Mouse (Mus musculus) liver, embryonic 13.5 days (tissue): ENCODE data around the gene Cachd1. TPM values are rescaled to one million over a fixed set of nuclear protein-coding genes. Genes with fewer than 3 reads are reported as not detected.

Source experiments
- ATAC-seq: fragments of 200-750 bp; cut with Nextera tagmentation; 2 replicates; pipeline ENCODE4 v1.8.0; 2017; ENCODE audit warnings: low read depth, mild to moderate bottlenecking, moderate number of reproducible peaks, moderate library complexity
- DNase-seq: peaks from one replicate; pipeline ENCODE4 v3.0.0; 2022
- H3K27ac ChIP-seq: fragments of 300-500 bp; sonication (generic); 2 replicates; pipeline ENCODE4 v1.5.1; 2015; ENCODE audit warnings: moderate library complexity, mild to moderate bottlenecking, inconsistent platforms
- H3K27me3 ChIP-seq: fragments of 300-500 bp; sonication (generic); 2 replicates; pipeline ENCODE4 v1.6.1; 2015; ENCODE audit warnings: mild to moderate bottlenecking, inconsistent platforms
- H3K36me3 ChIP-seq: fragments of 300-500 bp; sonication (generic); 2 replicates; pipeline ENCODE4 v1.6.1; 2015; ENCODE audit warnings: mild to moderate bottlenecking, inconsistent platforms
- H3K4me1 ChIP-seq: fragments of 300-500 bp; sonication (generic); replicated peaks from 2 replicates; pipeline ENCODE4 v1.6.1; 2015; ENCODE audit warnings: inconsistent platforms
- H3K4me2 ChIP-seq: fragments of 300-500 bp; sonication (generic); 2 replicates; pipeline ENCODE4 v1.6.1; 2015; ENCODE audit warnings: inconsistent platforms, mild to moderate bottlenecking, moderate library complexity
- H3K4me3 ChIP-seq: fragments of 300-500 bp; sonication (generic); replicated peaks from 2 replicates; pipeline ENCODE4 v1.5.1; 2015; ENCODE audit warnings: mild to moderate bottlenecking, inconsistent platforms
- H3K9ac ChIP-seq: fragments of 300-500 bp; sonication (generic); 2 replicates; pipeline ENCODE4 v1.6.1; 2015; ENCODE audit warnings: mild to moderate bottlenecking, inconsistent platforms
- H3K9me3 ChIP-seq: fragments of 300-500 bp; sonication (generic); replicated peaks from 2 replicates; pipeline ENCODE4 v1.6.1; 2016; ENCODE audit warnings: inconsistent platforms
- WGBS: fragments of 180-500 bp; shearing (Covaris S2); methylation state at CpG from one replicate; pipeline ENCODE4 v1.1.7; 2015; ENCODE audit not compliant: insufficient replicate concordance; 5-methylcytosine and 5-hydroxymethylcytosine counted together
- polyA plus RNA-seq: library from polyadenylated mRNA; unstranded; fragments of >200 nt; fragmentation: Nextera tagmentation; extraction: Ambion mirVana; gene quantifications from 2 replicates; pipeline ENCODE4 v1.2.1, GENCODE M21; 2015

Gene Cachd1
- polyA plus RNA-seq, 1 experiment from 2014 or later, result 6.5 TPM

DNA sequence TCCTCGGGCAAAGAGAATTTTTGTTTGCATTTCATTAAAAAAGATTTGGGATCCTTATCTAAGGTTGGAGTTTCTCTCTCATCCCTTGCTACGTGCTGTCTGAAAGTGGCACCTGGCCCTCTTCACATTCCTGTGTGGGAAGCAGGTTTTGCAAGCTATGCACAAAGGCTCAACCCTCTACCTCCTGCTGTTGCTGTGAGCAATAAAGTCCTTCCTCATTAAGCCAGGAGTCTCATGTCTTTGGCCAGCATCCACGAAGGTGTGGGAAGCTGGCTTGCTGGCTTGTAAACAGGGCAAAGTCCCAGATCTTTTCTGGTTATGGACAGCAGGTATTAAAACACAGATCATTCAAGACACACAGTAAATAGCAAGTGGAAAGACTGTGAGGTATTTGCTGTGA lies 7.9 kb upstream of the Cachd1 start:
- Histone ChIP-seq H3K4me3 (no peak overlapping the region), H3K9me3 (no peaks in the 10 kb centered on the region), H3K9ac (no peak overlapping the region), H3K4me1 (no peaks in the 10 kb centered on the region), H3K4me2 (no peak overlapping the region), H3K36me3 (no peaks in the 10 kb centered on the region), H3K27ac (no peak overlapping the region), H3K27me3 (no peaks in the 10 kb centered on the region)
- DNase-seq (no peak), ATAC-seq (no peak)
- 28% methylated on average over 3 of the region's 3 CpGs for WGBS

DNA sequence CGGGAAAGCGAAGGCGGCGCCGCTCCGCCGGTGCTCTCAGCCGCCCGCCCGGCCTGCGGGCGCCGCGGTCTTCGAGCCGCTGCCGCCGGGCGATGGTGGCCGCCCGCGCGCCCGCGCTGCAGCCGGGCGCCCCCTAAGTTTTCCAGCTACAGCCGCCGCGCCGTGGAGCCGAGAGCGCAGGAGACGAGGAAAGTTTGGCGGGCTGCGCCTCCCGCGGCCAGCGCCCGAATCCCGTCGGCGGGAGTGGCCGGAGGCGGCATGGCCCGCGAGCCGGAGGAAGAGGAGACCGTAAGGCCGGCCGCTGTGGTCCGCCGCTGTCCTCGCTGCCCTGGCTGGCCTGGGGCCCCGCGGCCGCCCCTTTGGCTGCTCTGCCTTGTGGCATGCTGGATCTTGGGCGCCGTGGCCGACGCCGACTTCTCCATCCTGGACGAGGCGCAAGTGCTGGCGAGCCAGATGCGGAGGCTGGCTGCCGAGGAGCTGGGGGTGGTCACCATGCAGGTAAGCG lies 448 bp downstream of the Cachd1 start:
- under 1% methylated on average over 61 of the region's 68 CpGs for WGBS
- no peaks in the 10 kb centered on the region for H3K9me3 ChIP-seq
- DNase-seq (no peak), ATAC-seq (no peak)
- H3K27ac ChIP-seq, result no peak overlapping the region; the same call in 1 of the 2 replicates
- peak overlapping the region; percentile 64 for H3K4me2 ChIP-seq
- peaks cover 4% of the 10 kb centered on the region; the same call in 1 of the 2 replicates for H3K4me1 ChIP-seq
- peak overlapping the region; percentile 57 for H3K4me3 ChIP-seq
- peaks cover 64% of the 10 kb centered on the region for H3K27me3 ChIP-seq
- H3K36me3 ChIP-seq, result no peaks in the 10 kb centered on the region
- peak overlapping the region; percentile 52 for H3K9ac ChIP-seq

DNA sequence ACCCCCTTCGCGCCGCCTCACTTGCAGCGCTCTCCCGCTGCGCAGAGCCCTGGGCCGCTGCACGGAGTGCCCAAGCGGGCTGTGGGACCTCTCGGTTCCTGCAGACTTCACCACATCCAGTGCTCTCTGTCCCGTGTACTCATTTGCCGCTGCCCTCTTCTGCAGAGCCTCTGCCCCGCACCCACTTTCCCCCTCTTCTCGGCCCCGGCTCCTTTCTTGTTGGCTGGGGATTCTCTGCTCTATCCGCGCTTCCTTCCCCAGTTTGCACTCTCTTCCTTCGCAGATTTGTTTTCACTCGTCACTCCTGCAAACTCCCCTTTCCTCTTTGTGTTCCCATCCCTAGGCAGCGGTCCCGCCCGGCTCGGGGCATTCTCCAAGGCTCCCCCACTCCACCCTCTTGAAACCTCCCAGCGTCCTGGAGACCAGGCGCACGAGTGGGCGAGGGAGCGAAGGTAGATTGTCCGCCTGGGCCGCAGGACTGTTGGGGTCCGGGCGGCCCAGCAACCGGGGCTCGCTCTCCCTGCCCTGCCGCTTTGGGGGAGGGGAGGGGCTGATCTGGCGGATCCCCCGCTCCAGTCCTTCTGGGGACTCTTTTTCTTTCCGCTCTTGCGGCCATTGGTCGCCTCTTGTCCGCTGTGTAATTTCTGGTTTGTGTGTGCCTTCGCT lies 1.0 kb downstream of the Cachd1 start:
- 1% methylated on average over 42 of the region's 42 CpGs for WGBS
- Histone ChIP-seq H3K4me3 (peak overlapping the region; percentile 57), H3K4me1 (peaks cover 4% of the 10 kb centered on the region; the same call in 1 of the 2 replicates), H3K27me3 (peaks cover 64% of the 10 kb centered on the region), H3K4me2 (peak overlapping the region; percentile 64), H3K36me3 (no peaks in the 10 kb centered on the region), H3K9me3 (no peaks in the 10 kb centered on the region), H3K27ac (no peak overlapping the region), H3K9ac (peak overlapping the region; percentile 52; the same call in 1 of the 2 replicates)
- DNase-seq (no peak), ATAC-seq (no peak)

DNA sequence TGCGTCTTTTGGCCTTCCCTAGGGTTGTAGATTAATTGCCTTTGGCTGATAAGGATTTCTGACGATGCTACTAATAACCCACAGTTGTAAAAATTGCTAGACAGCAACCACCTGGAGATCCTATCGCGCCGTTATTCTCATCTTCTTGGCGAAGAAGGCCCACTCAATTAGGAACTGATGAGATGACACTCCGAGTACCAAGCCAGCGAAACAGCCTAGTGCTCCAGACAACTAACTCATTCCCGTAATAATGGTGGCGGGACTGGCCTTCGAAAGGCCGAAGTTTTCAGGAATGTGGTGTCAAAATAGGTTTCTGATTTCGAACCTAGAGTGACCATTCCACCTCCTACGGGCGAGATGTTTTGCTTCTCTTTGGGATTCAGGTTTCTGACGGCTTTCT lies 1.6 kb downstream of the Cachd1 start:
- no peaks in the 10 kb centered on the region for H3K9me3 ChIP-seq
- peak overlapping the region; percentile 64 for H3K4me2 ChIP-seq
- peak overlapping the region; percentile 57 for H3K4me3 ChIP-seq
- H3K9ac ChIP-seq, result 0 out of 2 replicates have a peak overlapping the region, but pooled peaks have one; percentile 52
- H3K36me3 ChIP-seq, result no peaks in the 10 kb centered on the region
- peaks cover 64% of the 10 kb centered on the region for H3K27me3 ChIP-seq
- ATAC-seq (no peak), DNase-seq (no peak)
- H3K27ac ChIP-seq, result no peak overlapping the region
- WGBS, result 5% methylated on average over 16 of the region's 16 CpGs
- peaks cover 4% of the 10 kb centered on the region; the same call in 1 of the 2 replicates for H3K4me1 ChIP-seq

DNA sequence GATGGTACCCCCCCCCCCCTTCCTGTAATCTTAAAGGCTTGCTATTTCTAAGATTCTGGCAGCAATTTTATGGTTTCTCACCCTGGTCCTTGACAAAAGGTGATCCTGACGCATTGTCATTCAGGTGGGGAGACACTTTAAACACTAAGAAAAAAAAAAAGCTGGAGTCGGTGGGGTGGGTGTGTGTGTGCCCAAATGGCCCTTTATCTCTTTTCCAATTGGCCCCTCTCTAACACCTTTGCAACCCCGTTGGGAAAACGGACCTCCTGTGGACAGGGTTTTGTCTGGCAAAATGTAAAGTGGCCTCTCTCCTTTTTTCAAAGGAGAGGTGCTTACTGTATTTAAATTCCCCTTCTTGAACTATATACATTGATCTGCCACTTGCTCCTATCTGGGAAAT lies 2.5 kb downstream of the Cachd1 start:
- Histone ChIP-seq H3K4me2 (no peak overlapping the region), H3K9ac (no peak overlapping the region), H3K9me3 (no peaks in the 10 kb centered on the region), H3K27ac (no peak overlapping the region), H3K4me3 (no peak overlapping the region), H3K27me3 (peaks cover 61% of the 10 kb centered on the region), H3K4me1 (peaks cover 4% of the 10 kb centered on the region; the same call in 1 of the 2 replicates), H3K36me3 (no peaks in the 10 kb centered on the region)
- DNase-seq (no peak), ATAC-seq (no peak)
- WGBS, result 27% methylated on average over 4 of the region's 4 CpGs

DNA sequence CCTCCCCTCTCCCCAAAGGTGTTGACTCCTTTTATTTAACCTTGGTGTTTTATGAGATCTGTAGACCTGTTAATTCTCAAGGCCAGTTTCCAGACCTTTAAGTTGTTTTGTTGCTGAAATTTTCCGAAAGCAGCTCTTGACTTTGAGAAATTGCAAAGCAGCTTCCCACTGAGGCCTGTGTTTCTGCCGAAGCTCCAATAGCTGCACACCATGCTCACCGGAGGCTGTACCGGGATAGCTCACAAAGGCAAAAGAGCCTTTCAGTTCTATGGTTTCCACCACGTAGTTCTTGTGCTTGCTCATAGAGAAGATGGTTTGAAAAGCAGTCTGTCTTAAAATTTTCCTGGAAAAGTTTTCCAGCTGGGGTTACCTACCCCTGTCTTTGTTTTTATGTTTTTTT lies 3.2 kb downstream of the Cachd1 start:
- Histone ChIP-seq H3K36me3 (no peaks in the 10 kb centered on the region), H3K9me3 (no peaks in the 10 kb centered on the region), H3K27me3 (peaks cover 57% of the 10 kb centered on the region), H3K4me2 (no peak overlapping the region), H3K27ac (no peak overlapping the region), H3K4me1 (peaks cover 4% of the 10 kb centered on the region; the same call in 1 of the 2 replicates), H3K9ac (no peak overlapping the region), H3K4me3 (no peak overlapping the region)
- no peak for ATAC-seq
- DNase-seq, result no peak
- 43% methylated on average over 5 of the region's 5 CpGs for WGBS

DNA sequence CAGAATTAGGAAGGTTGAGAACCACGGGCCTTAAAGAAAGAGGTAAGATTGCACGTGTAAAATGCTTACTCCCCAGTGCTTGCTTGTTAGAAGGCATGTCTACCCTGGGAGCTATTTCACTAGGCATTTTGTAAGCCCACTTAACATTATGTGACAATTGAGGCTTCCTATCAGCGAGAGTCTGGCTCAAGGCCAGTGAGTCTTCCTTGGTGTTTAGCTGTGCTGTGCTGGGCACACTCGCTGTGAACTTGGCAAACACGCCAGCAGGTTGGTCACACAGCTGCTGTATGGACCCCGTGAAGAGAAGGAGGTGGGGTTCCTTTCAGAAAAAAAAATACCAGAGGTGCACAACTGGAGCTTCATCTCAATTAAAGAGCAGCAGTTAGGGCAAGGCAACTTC lies 4.4 kb downstream of the Cachd1 start:
- Histone ChIP-seq H3K4me1 (peaks cover 4% of the 10 kb centered on the region; the same call in 1 of the 2 replicates), H3K4me2 (no peak overlapping the region), H3K9ac (no peak overlapping the region), H3K9me3 (no peaks in the 10 kb centered on the region), H3K27ac (no peak overlapping the region), H3K4me3 (no peak overlapping the region), H3K36me3 (no peaks in the 10 kb centered on the region), H3K27me3 (peaks cover 46% of the 10 kb centered on the region)
- ATAC-seq, result no peak
- WGBS, result 56% methylated on average over 6 of the region's 6 CpGs
- no peak for DNase-seq

DNA sequence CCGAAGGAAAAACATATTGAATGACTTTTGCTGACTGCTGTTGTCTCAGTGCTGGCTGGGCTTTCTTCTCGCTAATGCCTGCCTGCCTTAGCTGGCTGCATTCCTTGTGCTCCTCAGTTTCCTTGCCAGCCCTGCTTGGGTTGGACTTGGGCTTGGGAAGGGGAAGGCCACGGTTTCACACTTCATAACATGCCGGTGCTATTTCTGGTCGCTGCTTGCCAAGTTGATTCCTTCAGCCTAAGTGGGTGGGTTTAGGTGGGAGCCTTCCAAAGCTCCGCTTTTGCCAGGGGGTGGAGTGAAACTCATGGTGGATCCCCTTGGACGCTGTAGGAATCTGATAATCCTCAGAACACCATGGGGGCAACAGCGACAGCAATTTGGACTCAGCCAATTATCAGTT lies 5.9 kb downstream of the Cachd1 start:
- no peak overlapping the region for H3K4me2 ChIP-seq
- no peaks in the 10 kb centered on the region for H3K9me3 ChIP-seq
- peaks cover 32% of the 10 kb centered on the region for H3K27me3 ChIP-seq
- no peaks in the 10 kb centered on the region for H3K36me3 ChIP-seq
- H3K4me1 ChIP-seq, result peaks cover under 1% of the 10 kb centered on the region; the same call in 1 of the 2 replicates
- H3K9ac ChIP-seq, result no peak overlapping the region
- DNase-seq (no peak), ATAC-seq (no peak)
- WGBS, result 32% methylated on average over 8 of the region's 8 CpGs
- H3K27ac ChIP-seq, result no peak overlapping the region
- no peak overlapping the region for H3K4me3 ChIP-seq

DNA sequence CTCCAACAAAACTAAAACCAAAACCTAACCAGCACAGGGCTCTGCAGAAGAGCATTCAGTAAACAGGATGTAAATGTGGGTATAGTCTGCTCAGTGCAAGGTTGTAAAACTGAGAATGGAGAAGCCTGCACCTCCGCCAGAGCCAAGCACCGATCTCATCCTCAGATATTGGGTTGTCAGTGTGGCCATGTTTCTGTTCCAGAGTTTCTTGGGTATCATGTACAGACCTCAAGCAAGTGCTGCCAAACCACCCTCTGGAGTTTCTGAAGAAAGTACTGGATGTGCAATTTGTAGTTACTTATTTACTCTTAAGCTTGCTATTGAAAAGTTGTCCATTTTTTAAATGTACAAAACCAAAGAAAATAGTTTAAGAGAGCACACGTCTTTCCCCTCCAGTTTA lies 6.4 kb downstream of the Cachd1 start:
- Histone ChIP-seq H3K9ac (no peak overlapping the region), H3K4me1 (no peaks in the 10 kb centered on the region), H3K27me3 (peaks cover 26% of the 10 kb centered on the region), H3K9me3 (no peaks in the 10 kb centered on the region), H3K4me2 (no peak overlapping the region), H3K36me3 (no peaks in the 10 kb centered on the region), H3K4me3 (no peak overlapping the region), H3K27ac (no peak overlapping the region)
- 54% methylated on average over 3 of the region's 3 CpGs for WGBS
- no peak for ATAC-seq
- no peak for DNase-seq

DNA sequence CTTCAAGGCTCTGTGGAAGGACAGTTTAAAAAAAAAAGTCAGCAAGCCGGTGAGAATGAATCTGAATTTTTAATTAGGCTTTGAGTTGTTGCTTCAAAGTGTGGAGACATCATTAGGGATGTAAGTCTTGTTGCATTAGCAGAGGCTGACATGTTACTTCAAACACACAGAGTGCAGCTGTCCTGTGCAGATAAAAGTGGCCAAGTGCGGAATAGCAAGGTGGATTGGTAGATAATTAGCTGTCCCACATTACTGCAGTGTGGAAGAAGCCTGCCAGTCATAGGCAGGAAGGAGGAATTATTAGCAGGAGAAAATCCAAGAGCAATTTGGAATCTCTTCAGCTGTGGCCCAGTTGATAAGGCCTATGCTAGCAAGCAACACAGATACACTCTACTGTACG lies 10.7 kb downstream of the Cachd1 start:
- no peak overlapping the region for H3K27ac ChIP-seq
- no peaks in the 10 kb centered on the region for H3K27me3 ChIP-seq
- WGBS, result 61% methylated on average over 3 of the region's 3 CpGs
- H3K9ac ChIP-seq, result no peak overlapping the region
- no peaks in the 10 kb centered on the region for H3K9me3 ChIP-seq
- no peak overlapping the region for H3K4me2 ChIP-seq
- no peak overlapping the region for H3K4me3 ChIP-seq
- H3K4me1 ChIP-seq, result no peaks in the 10 kb centered on the region
- H3K36me3 ChIP-seq, result no peaks in the 10 kb centered on the region
- DNase-seq, result no peak
- ATAC-seq, result no peak

DNA sequence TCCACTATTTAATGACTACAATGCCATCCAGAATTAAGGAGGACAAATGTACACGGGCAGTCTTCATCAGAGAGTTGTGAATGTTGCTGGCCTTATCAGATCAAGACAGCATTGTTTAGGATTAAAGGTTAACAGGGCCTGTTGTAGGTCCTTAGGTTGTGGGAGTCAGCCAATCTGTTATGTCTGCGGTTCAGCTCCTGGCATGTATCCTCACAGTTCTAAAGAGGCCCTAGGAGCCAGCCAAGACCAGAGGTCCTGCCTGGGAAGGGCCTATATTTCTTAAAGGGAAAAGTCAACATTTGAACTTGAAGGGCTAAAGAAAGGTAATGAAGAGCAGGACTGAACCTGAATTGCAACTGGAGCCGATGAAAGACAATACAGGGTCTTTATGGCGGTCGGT lies 13.7 kb downstream of the Cachd1 start:
- H3K4me2 ChIP-seq, result no peak overlapping the region
- H3K27ac ChIP-seq, result no peak overlapping the region
- DNase-seq, result no peak
- H3K9ac ChIP-seq, result no peak overlapping the region
- H3K4me3 ChIP-seq, result no peak overlapping the region
- no peaks in the 10 kb centered on the region for H3K9me3 ChIP-seq
- no peak for ATAC-seq
- H3K27me3 ChIP-seq, result no peaks in the 10 kb centered on the region
- no peaks in the 10 kb centered on the region for H3K4me1 ChIP-seq
- 67% methylated on average over 5 of the region's 5 CpGs for WGBS
- H3K36me3 ChIP-seq, result no peaks in the 10 kb centered on the region

DNA sequence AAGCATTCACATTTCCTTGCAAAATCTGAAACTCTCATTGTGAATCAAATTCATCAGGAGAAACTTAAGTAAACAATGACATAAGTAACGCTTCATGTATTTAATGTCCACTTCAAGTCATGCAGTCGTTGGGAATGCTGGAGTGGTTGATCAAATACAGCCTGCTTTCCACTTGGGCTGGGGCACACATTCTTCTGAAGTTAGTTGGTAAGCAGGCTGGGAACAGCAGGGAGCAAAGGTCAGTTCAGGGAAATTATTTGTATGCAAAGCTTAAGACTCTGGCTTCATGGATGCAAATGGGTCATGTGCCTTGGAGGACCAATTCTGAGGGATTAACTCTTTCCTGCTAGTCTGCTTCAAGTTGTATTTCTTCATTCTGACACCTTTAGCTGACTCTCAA lies 16.7 kb downstream of the Cachd1 start:
- Histone ChIP-seq H3K36me3 (no peaks in the 10 kb centered on the region), H3K9me3 (no peaks in the 10 kb centered on the region), H3K4me2 (no peak overlapping the region), H3K27ac (no peak overlapping the region), H3K4me1 (no peaks in the 10 kb centered on the region), H3K27me3 (no peaks in the 10 kb centered on the region), H3K9ac (no peak overlapping the region), H3K4me3 (no peak overlapping the region)
- DNase-seq (no peak), ATAC-seq (no peak)
- 42% methylated on average over 2 of the region's 2 CpGs for WGBS
